Mouse (Mus musculus): Measurements from ENCODE around the gene Stkld1.
A peak's percentile ranks its signal among the peaks of the same experiment; 100 is the strongest.
"Not testable (repeated sequence)": the region's sequence is repeated elsewhere in the genome, so short reads cannot be mapped to it uniquely, and the experiment has no call there.

Gene Stkld1

GRCm38 (mm10) chr2:26933304-26934055 lies at the start of gene Stkld1, which contains the start of gene Surf4:
TSS of gene Stkld1 (plus strand) at chr2:26934047.
TSS of gene Surf4 (minus strand) at chr2:26933928.
- DNase-seq (ENCODE audit: low spot score in 2 of 2): peak; percentile 78 to 83

GRCm38 (mm10) chr2:26885541-26885940 lies 48.3 kb upstream of the Stkld1 start:
- not testable (repeated sequence) for DNase-seq (ENCODE audit: low spot score in 2 of 2)

- DNase-seq (ENCODE audit: low spot score in 2 of 2): not testable (repeated sequence)
Measured at GRCm38 (mm10) chr2:26886170-26886569, 47.7 kb upstream of the Stkld1 start.

- no peak for DNase-seq (ENCODE audit: low spot score in 2 of 2)
Measured at GRCm38 (mm10) chr2:26895898-26896297, 37.9 kb upstream of the Stkld1 start.

- DNase-seq (ENCODE audit: low spot score in 2 of 2): no peak
Measured at GRCm38 (mm10) chr2:26900731-26901130, 33.1 kb upstream of the Stkld1 start.

- no peak for DNase-seq (ENCODE audit: low spot score in 2 of 2)
Measured at GRCm38 (mm10) chr2:26901834-26902400, 31.9 kb upstream of the Stkld1 start.

- peak; percentile 90 to 93 for DNase-seq (ENCODE audit: low spot score in 2 of 2)
Measured at GRCm38 (mm10) chr2:26902467-26903220, 31.2 kb upstream of the Stkld1 start, which contains the start of gene Surf6. TSS of gene Surf6 (minus strand) at chr2:26902879.

GRCm38 (mm10) chr2:26903311-26903710 lies 30.5 kb upstream of the Stkld1 start:
- no peak for DNase-seq (ENCODE audit: low spot score in 2 of 2)

- DNase-seq (ENCODE audit: low spot score in 2 of 2): no peak
Measured at GRCm38 (mm10) chr2:26905936-26906335, 27.9 kb upstream of the Stkld1 start.

GRCm38 (mm10) chr2:26906431-26906830 lies 27.4 kb upstream of the Stkld1 start:
- no peak for DNase-seq (ENCODE audit: low spot score in 2 of 2)

GRCm38 (mm10) chr2:26907109-26907508 lies 26.7 kb upstream of the Stkld1 start:
- no peak for DNase-seq (ENCODE audit: low spot score in 2 of 2)

- DNase-seq (ENCODE audit: low spot score in 2 of 2): no peak
Measured at GRCm38 (mm10) chr2:26908710-26909386, 25.0 kb upstream of the Stkld1 start.

- DNase-seq (ENCODE audit: low spot score in 2 of 2): no peak
Measured at GRCm38 (mm10) chr2:26909387-26909784, 24.5 kb upstream of the Stkld1 start.

- DNase-seq (ENCODE audit: low spot score in 2 of 2): peak; percentile 100
Measured at GRCm38 (mm10) chr2:26910124-26910993, 23.5 kb upstream of the Stkld1 start, which contains the start of the genes Med22 and Rpl7a. TSS of gene Med22 (minus strand) at chr2:26910677. TSS of gene Rpl7a (plus strand) at chr2:26910764.

- no peak for DNase-seq (ENCODE audit: low spot score in 2 of 2)
Measured at GRCm38 (mm10) chr2:26910994-26911765, 22.7 kb upstream of the Stkld1 start.

- DNase-seq (ENCODE audit: low spot score in 2 of 2): no peak
Measured at GRCm38 (mm10) chr2:26912253-26912770, 21.5 kb upstream of the Stkld1 start.

- DNase-seq (ENCODE audit: low spot score in 2 of 2): no peak
Measured at GRCm38 (mm10) chr2:26913416-26914147, 20.3 kb upstream of the Stkld1 start.

GRCm38 (mm10) chr2:26914148-26914941 lies 19.5 kb upstream of the Stkld1 start:
- DNase-seq (ENCODE audit: low spot score in 2 of 2): no peak

Measured in frontal cortex, postnatal 25 days (tissue).